Mouse (Mus musculus) adrenal gland, adult 10 weeks (tissue): ENCODE results near the gene Enoph1. TPM values are rescaled to one million over a fixed set of nuclear protein-coding genes. Genes with fewer than 3 reads are reported as not detected.

Experiments used
- polyA plus RNA-seq: library from polyadenylated mRNA; stranded (reverse); fragments of 350-450 nt; fragmentation: Illumina TruSeq; extraction: RNeasy Lipid Tissue Mini Kit (QIAGEN cat#74804); gene quantifications from one replicate; pipeline ENCODE4 v1.2.3, GENCODE M21; 2014; ENCODE audit warnings: low read depth, low replicate concordance

The Enoph1 gene
- polyA plus RNA-seq: 33.0 TPM

DNA sequence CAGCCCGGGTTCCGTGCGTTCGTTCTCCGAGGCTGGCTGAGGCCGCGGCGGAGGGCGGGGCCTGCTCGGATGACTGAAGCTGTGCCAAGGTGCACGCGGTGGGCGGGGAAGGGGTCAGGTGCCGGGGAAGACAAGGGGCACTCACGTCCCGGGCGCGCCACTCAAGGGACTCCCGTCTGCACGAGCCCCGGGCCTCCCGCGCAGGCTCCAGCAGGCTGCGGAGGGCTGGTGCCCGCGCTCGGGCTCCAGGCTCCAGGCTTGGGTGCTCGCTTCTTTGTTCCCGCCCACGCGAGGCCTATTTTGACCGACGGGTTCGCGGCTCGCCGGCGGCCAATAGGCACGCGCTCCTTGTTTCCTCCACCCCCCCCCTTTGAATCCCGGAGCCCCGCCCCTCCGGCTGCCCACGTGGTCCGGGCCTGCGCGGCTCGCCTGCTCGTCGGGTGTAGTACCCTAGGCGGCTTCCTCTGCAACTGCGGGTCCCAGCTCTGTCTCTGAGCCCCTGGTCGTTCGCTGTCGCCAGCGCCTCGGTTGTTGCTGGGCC, at the start of gene Enoph1, which contains the start of gene Hnrnpdl:
Enoph1 (plus strand) TSS at position 384 of the 541 bp plus-strand sequence.
Hnrnpdl (minus strand) TSS at position 63 of the 541 bp plus-strand sequence.

Other genes starting within 250 kb of the Enoph1 start
- not detected for gene Vamp9, start 133.7 kb upstream of the Enoph1 start, polyA plus RNA-seq
- 274 TPM for gene Hnrnpd, start 61.0 kb upstream of the Enoph1 start, polyA plus RNA-seq
- not detected for gene 4930524J08Rik, start 60.9 kb upstream of the Enoph1 start, polyA plus RNA-seq
- gene Hnrnpdl, start 321 bp upstream of the Enoph1 start, polyA plus RNA-seq: 235 TPM
- 7.6 TPM for gene Tmem150c, start 119.8 kb downstream of the Enoph1 start, polyA plus RNA-seq